Mouse (Mus musculus): ENCODE measurements around the gene Zfp697.

- no peak for TF ChIP-seq EP300 (IDR thresholded peaks at IDR 0.05; ENCODE audit: low read depth)
- TF ChIP-seq CTCF (IDR thresholded peaks at IDR 0.05; ENCODE audit: low read depth): no peak
Measured at GRCm38 (mm10) chr3:98419786-98420070, 37.5 kb downstream of the Zfp697 start.
